Mouse (Mus musculus): Measurements from ENCODE around the gene Zfp940. TPM values are rescaled to one million over a fixed set of nuclear protein-coding genes. Genes with fewer than 3 reads are reported as not detected.
A peak's percentile ranks its signal among the peaks of the same experiment; 100 is the strongest.
"Not testable (repeated sequence)": the region's sequence is repeated elsewhere in the genome, so short reads cannot be mapped to it uniquely, and the experiment has no call there.

Gene Zfp940
- 10 to 100 TPM; 14.2 to 18.9 TPM for total RNA-seq (2021)
- long read RNA-seq, transcript Zfp940-201 (5 exons, 2,764 nt) = major isoform, 6 of 23 reads
- long read RNA-seq, partial matches to known transcripts = 2 of 23 reads
- long read RNA-seq, other reads (novel, unspliced or antisense) = 15 of 23 reads

- peak; percentile 83 to 93 for DNase-seq (ENCODE audit: low spot score in 2 of 2)
These were observed at the start of gene Zfp940 for GRCm38 (mm10) chr7:29853219-29853842. Zfp940 (minus strand) TSS chr7:29853669.

DNA sequence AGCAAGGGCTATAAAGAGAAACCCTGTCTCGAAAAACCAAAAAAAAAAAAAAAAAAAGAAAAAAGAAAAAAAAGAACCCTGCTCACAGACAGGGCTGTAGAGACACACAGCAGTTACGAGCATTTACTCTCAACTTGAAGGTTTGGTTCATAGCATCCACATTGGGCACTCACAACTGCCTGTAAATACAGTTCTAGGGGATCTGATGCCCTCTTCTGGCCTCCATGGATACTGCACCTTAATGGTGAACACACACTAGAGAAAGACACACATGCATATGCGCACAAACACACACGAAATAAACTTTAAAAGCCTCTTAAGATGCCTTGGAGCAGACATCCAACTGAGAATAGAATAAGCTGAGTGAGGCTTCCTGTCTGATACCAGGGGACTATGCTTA, 44.9 kb upstream of the Zfp940 start:
- DNase-seq (ENCODE audit: low spot score in 2 of 2) = no peak

- no peak for DNase-seq (ENCODE audit: low spot score in 2 of 2)
These were observed 39.3 kb upstream of the Zfp940 start for GRCm38 (mm10) chr7:29892756-29893155.

DNA sequence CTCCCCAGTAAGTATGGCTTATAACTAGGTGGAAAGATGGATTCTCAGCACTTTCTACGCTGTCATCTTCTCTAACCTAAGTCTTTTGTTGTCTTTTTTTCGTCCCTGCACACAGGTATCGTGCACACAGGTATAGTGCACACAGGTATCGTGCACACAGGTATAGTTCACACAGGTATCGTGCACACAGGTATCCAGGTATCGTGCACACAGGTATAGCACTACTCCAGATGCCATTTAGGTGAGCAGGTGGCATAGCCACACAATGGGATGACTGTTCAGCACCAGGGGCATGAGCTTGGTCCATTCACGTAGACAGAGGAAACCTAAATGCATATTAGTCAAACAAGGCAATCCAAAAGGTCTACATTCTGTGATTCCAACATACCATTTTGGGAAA, 37.0 kb upstream of the Zfp940 start:
- no peak for DNase-seq (ENCODE audit: low spot score in 2 of 2)

DNA sequence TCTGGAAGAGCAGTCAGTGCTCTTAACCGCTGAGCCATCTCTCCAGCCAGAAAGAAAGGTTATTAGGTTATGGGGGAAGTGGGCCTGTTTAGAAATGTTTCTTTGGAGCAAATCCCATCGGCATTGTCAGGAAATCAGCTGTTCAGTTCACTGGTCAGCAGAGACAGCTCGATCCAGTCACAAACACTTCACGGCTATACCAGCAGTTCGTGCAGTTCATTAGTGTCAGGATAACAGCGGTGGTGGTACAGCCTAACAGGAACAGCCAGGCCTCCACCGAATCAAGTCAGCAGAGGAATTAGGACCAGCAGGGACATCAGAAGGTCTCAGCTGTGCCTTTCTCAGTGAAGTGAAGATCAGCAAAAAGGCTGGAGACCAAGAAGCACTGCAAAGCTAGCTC, 27.4 kb upstream of the Zfp940 start:
- no peak for DNase-seq (ENCODE audit: low spot score in 2 of 2)

DNA sequence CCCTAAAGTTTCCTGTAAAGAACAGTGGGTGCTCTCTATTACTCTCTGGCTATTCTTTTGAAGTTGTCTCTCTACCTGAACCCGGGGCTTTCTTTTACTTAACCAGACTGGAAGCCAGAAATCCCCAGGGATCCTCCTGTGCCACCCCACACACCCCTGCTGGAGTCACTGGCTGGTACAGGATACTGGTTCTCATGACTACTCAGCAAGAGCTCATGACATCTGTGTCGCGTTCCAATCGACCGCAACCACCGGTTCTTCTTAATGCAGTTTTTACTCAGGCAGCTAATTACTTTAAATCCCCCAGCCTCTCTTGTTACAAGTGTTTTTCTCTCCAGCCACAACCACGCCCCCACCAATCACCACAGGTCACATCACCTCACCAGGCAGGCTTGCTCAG, 26.6 kb upstream of the Zfp940 start:
- DNase-seq (ENCODE audit: low spot score in 2 of 2) = no peak

- DNase-seq (ENCODE audit: low spot score in 2 of 2) = not testable (repeated sequence)
These were observed 24.1 kb upstream of the Zfp940 start for GRCm38 (mm10) chr7:29877561-29877960.

GRCm38 (mm10) chr7:29874256-29874655, 20.8 kb upstream of the Zfp940 start:
- DNase-seq (ENCODE audit: low spot score in 2 of 2) = no peak

GRCm38 (mm10) chr7:29861660-29862059, 8.2 kb upstream of the Zfp940 start:
- no peak for DNase-seq (ENCODE audit: low spot score in 2 of 2)

DNA sequence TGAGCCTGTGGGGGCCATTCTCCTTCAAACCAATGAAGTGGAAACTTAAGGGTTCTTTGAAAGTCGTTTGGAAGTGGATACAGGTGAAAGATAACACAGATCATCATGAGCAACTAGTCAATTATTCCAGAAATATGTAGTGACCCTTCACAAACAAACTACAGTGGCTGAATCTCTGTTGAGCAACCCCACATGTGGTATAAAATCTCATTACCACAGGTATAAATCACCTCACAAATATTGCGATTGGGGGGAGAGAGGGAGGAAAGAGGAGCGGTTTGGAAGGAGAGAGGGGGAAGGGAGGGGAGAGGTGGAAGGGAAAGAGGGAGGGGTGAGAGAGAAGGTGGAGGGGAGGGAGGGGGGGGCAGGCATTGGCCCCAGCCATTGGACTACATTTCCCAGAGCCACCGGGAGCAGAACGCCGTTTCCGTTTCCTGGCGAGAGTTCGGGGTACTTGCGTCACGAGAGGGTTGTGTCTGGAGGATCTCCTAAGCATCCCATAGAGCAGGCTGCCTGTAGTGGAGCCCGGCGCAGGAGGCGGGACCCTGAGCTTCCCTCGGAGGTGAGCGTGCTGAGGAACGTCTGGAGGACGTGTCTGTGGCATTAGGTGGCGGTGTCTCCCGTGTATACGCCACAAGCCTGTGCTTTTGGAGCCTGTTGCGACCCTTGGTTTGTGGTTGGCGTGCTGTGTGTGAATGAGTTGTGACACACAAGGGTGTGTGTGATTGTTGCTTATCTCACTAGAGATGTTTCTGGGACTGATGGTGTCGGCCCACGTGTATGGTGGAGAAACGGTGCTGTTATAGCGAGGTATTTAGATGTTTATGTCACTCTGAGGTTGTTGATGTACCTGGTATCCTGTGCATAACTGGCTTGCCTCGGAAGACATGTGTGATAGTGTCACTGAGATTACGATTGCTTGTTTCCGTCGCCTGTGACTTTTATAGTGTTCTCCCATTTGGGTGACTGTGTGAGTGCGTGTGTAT, 6.4 kb upstream of the Zfp940 start, which contains the start of gene Zfp420:
Gene Zfp420, plus strand, starts transcription at position 448 of the 986 bp plus-strand sequence.
- peak; percentile 93 to 95 for DNase-seq (ENCODE audit: low spot score in 2 of 2)

GRCm38 (mm10) chr7:29852831-29853218, 644 bp downstream of the Zfp940 start:
- DNase-seq (ENCODE audit: low spot score in 2 of 2) = no peak

GRCm38 (mm10) chr7:29844616-29845015, 8.9 kb downstream of the Zfp940 start:
- no peak for DNase-seq (ENCODE audit: low spot score in 2 of 2)

- DNase-seq (ENCODE audit: low spot score in 2 of 2) = no peak
These were observed 11.4 kb downstream of the Zfp940 start for GRCm38 (mm10) chr7:29842105-29842504.

DNA sequence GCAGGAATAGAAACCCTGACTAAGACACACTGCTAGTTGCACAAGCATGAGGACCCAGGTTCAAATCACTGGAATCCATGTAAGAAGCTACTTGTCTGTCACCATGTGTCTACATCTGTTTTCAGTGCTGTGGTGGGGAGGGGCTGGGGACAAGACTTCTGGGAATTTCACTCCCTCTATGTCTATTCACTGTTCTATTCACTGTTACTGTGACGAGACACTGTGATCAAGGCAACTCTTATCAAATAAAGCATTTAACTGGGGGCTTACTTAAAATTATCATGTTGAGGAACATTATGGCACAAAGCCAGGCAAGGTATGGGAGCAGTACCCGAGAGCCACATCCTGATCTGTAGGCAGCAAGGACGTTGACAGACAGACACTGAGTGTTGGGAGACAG, 14.2 kb downstream of the Zfp940 start:
- DNase-seq (ENCODE audit: low spot score in 2 of 2) = no peak

DNA sequence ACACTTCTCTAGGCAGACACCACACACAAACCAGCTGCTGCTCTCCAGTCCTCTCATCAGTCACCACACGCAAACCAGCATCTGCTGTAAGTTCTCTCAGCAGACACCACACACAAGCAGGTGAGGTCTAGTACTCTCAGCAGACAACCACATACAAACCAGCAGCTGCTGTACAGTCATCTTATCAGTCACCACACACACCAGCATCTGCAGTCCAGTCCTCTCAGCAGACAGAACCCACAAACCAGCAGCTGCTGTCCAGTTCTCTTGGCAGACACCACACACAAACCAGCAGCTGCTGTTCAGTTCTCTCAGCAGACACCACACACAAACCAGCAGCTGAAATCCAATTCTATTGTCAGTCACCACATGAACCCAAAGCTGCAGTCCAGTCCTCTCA, 16.7 kb downstream of the Zfp940 start:
- DNase-seq (ENCODE audit: low spot score in 2 of 2) = no peak

- DNase-seq (ENCODE audit: low spot score in 2 of 2) = no peak
These were observed 23.7 kb downstream of the Zfp940 start for GRCm38 (mm10) chr7:29829804-29830203.

DNA sequence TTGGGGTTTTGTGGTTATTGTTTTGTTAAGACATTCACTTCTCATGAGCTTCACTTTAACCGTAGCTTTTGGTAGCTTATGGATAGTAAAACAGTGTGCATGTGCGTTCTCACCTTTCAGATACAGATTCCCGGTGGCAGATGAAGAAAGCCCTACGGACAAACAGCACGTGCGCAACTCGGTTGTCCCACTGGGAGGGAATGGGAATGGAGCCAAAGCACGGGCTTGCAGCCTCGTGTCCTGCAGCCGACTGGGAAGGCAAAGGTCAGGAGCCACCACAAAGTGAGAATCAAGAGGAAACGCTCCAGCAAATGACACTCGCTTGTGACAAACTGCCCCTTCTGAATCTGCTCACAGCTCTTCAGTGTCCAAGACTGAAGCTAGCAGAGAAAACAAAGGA, 25.5 kb downstream of the Zfp940 start:
- DNase-seq (ENCODE audit: low spot score in 2 of 2) = no peak

DNA sequence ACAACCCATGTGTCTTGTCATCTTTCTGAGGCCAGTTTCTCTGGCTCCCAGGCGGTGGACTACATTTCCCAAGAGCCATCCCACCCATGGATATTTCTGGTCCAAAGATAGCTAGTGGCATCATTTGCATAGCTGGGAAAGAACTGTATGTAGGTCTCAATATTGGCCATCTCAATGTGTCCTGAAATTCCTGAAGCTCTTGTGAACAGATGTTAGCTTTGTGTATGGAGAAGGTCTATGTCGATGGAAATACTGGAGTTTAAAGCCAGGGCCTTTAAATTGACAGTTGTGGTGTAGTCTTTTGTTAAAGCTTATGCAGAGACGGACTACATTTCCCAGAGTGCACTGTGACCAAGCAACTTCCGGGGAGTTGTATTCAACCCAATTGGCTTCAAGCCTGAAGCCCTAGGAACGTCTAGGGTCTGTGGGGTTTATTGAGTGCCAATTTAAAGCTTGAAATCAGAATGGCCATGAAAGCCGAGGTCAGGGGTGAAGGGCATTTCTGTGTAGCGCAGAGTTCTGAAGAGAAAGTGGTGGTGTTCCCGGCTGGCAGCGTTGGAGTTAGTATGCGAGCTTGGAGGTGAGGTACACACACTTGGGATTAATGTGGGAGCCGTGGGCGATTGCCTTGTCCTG, 34.7 kb downstream of the Zfp940 start:
- DNase-seq (ENCODE audit: low spot score in 2 of 2) = peak; percentile 75 to 90

DNA sequence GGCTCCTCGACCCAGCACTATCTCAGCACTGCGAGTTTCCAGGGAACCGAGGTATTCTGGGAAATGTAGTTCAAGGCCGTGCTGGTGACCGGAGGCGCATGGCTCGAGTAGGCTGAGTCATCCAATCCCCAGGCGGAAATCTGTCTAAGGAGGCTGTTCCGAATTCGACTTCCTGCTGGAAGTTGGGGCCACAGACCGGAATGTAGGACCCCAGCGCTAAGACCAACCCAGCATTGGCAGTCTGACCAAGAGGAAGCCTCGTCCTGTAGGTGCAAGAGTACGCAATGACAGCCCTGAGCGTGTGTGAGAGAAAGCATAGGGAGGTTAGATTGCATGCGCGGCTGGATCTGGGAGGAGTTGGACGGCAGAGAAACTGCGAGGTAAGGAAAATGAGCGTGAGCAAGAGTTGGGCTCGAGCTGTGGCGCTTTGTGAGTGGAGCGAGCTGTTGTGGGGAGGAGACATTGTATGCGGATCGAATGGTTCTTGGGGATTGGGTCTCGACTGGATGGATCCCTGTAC, 37.5 kb downstream of the Zfp940 start, which contains the start of gene Zfp790:
Gene Zfp790, plus strand, starts transcription at position 205 of the 520 bp plus-strand sequence.
- peak; percentile 91 to 96 for DNase-seq (ENCODE audit: low spot score in 2 of 2)

DNA sequence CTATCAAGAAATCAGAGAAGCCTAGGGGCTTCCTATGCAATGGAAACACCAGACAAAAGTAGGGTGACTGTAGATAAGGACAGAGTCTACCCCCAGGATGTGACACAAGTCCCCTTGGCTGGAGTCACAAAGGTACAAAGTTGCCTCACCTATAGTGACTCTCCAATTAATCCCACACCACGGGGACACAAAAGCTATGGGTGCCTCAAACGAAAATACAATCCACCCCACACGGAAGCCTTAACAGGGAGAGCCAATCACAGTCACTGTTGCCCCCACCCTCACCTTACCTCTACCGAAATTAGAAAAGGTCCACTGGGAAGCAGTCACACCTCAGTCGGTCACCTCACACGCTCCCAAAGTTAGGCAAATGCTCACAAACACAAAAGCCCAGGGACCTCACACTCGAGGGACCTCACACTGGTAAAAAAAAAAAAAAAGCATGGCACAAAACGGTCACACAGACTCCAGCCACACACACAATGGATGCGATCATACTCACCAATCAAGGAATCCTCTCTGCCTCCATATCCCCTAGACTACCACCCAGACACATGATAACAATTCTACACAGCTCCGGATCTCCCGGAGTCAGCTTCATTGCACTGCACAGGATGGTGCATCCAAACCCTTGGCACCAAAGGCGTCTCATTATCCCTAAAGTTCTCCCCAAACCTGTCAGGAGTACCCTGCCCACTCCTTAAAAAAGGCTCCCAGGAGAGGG, 38.2 kb downstream of the Zfp940 start:
- no peak for DNase-seq (ENCODE audit: low spot score in 2 of 2)

DNA sequence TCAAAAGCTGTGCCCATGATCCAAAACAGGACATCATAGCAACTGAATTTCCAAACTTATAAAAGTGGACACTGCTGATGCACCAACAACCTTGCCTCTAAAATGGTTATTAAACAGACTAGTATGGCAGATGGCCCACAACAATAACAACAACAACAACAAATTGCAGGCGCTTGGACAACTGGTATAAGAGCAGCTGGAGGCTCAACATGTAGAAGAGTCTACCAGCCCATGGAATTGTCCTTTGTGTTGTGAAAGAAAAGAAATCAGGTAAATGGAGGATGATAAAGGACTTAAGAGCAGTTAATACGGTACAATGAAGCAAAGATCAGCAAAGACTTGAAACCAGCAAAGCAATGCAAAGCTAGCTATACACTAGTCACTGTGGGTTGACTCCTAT, 39.1 kb downstream of the Zfp940 start:
- DNase-seq (ENCODE audit: low spot score in 2 of 2) = no peak
